Mouse (Mus musculus) forebrain, embryonic 15.5 days (tissue): ENCODE data around the gene Cdh5. TPM values are rescaled to one million over a fixed set of nuclear protein-coding genes. Genes with fewer than 3 reads are reported as not detected.
"Not testable (repeated sequence)": the region's sequence is repeated elsewhere in the genome, so short reads cannot be mapped to it uniquely, and the experiment has no call there.

ENCODE experiments used
- ATAC-seq: fragments of 200-750 bp; cut with Nextera tagmentation; replicated peaks from 2 replicates; pipeline ENCODE4 v1.8.0; 2017; ENCODE audit warnings: mild to moderate bottlenecking, moderate TSS enrichment, moderate library complexity
- H3K27ac ChIP-seq: fragments of 300-500 bp; sonication (generic); replicated peaks from 2 replicates; pipeline ENCODE4 v1.5.1; 2015; ENCODE audit warnings: mild to moderate bottlenecking, inconsistent platforms
- H3K27me3 ChIP-seq: fragments of 300-500 bp; sonication (generic); 2 replicates; pipeline ENCODE4 v1.6.1; 2015; ENCODE audit warnings: inconsistent platforms
- H3K36me3 ChIP-seq: fragments of 300-500 bp; sonication (generic); 2 replicates; pipeline ENCODE4 v1.6.1; 2015; ENCODE audit warnings: mild to moderate bottlenecking, inconsistent platforms
- H3K4me1 ChIP-seq: fragments of 300-500 bp; sonication (generic); 2 replicates; pipeline ENCODE4 v1.6.1; 2015; ENCODE audit warnings: inconsistent platforms
- H3K4me2 ChIP-seq: fragments of 300-500 bp; sonication (generic); replicated peaks from 2 replicates; pipeline ENCODE4 v1.6.1; 2015; ENCODE audit warnings: mild to moderate bottlenecking, inconsistent platforms
- H3K4me3 ChIP-seq: fragments of 300-500 bp; sonication (generic); 2 replicates; pipeline ENCODE4 v1.5.1; 2015; ENCODE audit warnings: mild to moderate bottlenecking, inconsistent platforms
- H3K9ac ChIP-seq: fragments of 300-500 bp; sonication (generic); replicated peaks from 2 replicates; pipeline ENCODE4 v1.6.1; 2015; ENCODE audit warnings: mild to moderate bottlenecking, inconsistent platforms
- H3K9me3 ChIP-seq: fragments of 300-500 bp; sonication (generic); 2 replicates; pipeline ENCODE4 v1.6.1; 2016; ENCODE audit warnings: inconsistent platforms
- WGBS: fragments of 180-500 bp; shearing (Covaris S2); methylation state at CpG from one replicate; pipeline ENCODE4 v1.1.7; 2015; ENCODE audit warnings: mixed read lengths; 5-methylcytosine and 5-hydroxymethylcytosine counted together
- polyA plus RNA-seq: library from polyadenylated mRNA; unstranded; fragments of >200 nt; fragmentation: Nextera tagmentation; extraction: Ambion mirVana; gene quantifications from 2 replicates; pipeline ENCODE4 v1.2.1, GENCODE M21; 2015

The Cdh5 gene
- polyA plus RNA-seq, 1 experiment from 2014 or later: 9.0 TPM

DNA sequence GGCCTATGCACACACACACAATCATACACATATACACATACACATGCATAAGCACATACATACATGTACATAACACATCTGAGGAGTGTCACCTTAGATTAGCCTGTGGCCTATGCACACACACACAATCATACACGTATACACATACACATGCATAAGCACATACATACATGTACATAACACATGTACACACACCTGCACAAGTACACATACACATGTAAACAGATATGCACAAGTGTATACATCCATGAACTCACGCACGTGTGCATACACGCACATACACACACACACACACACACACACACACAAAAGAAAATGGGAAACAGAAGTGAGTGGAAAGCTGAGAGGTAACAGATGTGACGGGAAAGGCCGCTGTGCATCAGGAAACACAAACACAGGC, 26.3 kb upstream of the Cdh5 start:
- Histone ChIP-seq H3K4me2 (no peak overlapping the region), H3K9ac (no peak overlapping the region), H3K36me3 (no peaks in the 10 kb centered on the region), H3K4me3 (no peak overlapping the region), H3K27ac (no peak overlapping the region), H3K4me1 (peaks cover 6% of the 10 kb centered on the region; the same call in 1 of the 2 replicates), H3K9me3 (no peaks in the 10 kb centered on the region), H3K27me3 (no peaks in the 10 kb centered on the region)
- no peak for ATAC-seq
- 94% methylated on average over 6 of the region's 6 CpGs for WGBS

DNA sequence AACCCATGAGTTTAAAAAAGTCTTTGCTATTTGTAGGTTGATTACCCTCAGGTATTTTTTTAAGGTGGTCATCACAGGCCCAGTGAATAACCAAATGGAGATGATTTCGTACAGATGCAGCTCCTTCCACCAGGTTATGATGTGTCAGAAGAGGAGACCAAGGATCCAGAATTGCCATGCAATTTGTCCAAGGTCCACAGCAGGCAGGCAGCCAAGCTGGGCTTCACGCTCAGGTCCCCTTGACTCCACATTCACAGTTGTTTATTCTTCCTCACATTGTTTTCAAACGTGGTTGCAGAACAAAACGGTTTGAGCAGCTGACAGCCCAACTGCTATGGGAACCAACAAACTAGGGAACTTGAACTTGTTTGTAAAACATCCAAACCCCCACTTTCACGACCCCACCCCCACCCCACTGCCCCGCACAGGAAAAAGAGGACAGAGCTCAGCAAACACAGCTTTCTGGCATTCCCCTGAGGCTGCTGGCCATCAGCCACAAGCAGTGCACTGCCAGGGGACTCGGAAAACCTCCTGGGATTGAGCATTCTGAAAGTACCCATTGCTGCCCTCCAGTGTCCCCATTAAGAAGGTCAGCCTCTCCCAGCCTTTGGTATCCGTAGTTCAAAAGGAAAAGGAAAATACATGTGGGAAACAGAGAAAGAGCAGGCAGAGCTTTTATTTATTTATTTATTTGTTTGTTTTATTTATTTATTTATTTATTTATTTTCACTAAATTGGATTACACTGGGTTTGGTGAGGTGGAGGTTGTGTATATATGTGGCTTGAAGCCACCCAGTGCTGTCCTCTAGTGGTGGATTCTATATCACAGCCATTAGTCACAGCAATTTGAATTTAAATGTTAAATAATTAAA, 24.6 kb upstream of the Cdh5 start:
- no peaks in the 10 kb centered on the region for H3K27me3 ChIP-seq
- no peak overlapping the region for H3K4me3 ChIP-seq
- ATAC-seq: peak; percentile 80
- H3K9ac ChIP-seq: no peak overlapping the region
- WGBS: 22% methylated on average over 8 of the region's 8 CpGs
- H3K4me2 ChIP-seq: no peak overlapping the region
- H3K4me1 ChIP-seq: peaks cover 6% of the 10 kb centered on the region; the same call in 1 of the 2 replicates
- no peaks in the 10 kb centered on the region for H3K36me3 ChIP-seq
- no peak overlapping the region for H3K27ac ChIP-seq
- no peaks in the 10 kb centered on the region for H3K9me3 ChIP-seq

DNA sequence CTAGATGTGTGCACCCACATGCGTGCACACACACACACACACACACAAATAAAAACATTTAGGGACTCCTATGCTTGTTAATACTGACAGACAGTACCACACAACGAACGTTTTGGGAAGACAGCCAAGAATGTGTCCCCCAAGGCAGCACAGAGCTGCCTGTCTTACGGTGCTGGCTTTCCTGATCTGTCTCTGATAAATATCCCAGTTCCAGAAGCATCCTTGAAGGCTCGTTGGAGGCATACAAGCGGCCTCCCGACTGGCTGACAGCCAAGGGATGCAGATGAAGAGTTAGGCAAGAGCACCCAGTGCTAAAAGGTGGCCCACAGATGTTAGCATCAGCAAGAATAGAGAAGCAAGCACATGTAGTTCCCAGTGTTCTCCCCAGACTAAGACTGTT, 23.3 kb upstream of the Cdh5 start:
- Histone ChIP-seq H3K4me3 (no peak overlapping the region), H3K27me3 (no peaks in the 10 kb centered on the region), H3K9me3 (no peaks in the 10 kb centered on the region), H3K4me1 (peaks cover 6% of the 10 kb centered on the region; the same call in 1 of the 2 replicates), H3K9ac (no peak overlapping the region), H3K27ac (no peak overlapping the region), H3K36me3 (no peaks in the 10 kb centered on the region), H3K4me2 (no peak overlapping the region)
- ATAC-seq: peak; percentile 61
- WGBS: 40% methylated on average over 7 of the region's 7 CpGs

DNA sequence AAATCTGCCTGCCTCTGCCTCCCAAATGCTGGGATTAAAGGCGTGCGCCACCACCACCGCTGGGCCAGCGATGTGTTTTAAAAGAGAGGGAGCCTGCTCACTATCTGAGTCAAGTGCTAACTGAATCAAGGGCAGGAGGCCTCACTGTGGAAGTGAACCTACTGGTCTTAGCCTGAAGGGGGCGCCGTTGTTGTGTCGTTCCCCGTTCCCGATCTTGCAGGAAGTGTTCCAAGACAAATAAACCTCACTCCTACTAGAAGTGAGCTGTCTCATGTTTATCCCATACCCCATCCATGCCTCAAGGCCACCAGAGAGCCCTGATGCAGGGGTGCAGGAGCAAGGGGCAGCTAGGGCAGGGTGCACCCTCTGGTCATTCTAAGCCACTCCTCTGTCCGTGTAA, 16.1 kb upstream of the Cdh5 start:
- 76% methylated on average over 10 of the region's 10 CpGs for WGBS
- ATAC-seq: no peak
- no peak overlapping the region for H3K4me3 ChIP-seq
- no peaks in the 10 kb centered on the region for H3K9me3 ChIP-seq
- H3K27ac ChIP-seq: no peak overlapping the region
- H3K4me1 ChIP-seq: no peaks in the 10 kb centered on the region
- no peaks in the 10 kb centered on the region for H3K36me3 ChIP-seq
- H3K27me3 ChIP-seq: no peaks in the 10 kb centered on the region
- H3K9ac ChIP-seq: no peak overlapping the region
- H3K4me2 ChIP-seq: no peak overlapping the region

DNA sequence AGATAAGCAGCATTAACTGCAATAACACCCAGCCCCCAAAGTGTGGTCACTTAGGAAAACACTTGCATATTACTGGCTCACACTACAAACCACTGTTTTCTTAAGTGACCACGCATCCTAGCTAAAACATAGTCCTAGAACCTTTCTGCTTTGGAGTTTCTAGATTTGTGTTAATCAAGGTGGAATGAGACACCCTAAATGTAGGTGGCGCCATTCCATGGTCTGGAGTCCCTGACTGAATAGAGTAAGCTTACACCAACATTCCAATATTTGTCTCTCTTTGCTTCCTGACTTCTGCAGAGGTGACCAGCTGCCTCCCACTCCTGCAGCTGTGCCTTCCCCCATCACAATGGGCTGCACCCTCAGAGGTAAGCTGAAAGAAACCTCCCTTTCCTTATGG, 14.8 kb upstream of the Cdh5 start:
- H3K9ac ChIP-seq: no peak overlapping the region
- no peak overlapping the region for H3K27ac ChIP-seq
- H3K4me3 ChIP-seq: no peak overlapping the region
- no peaks in the 10 kb centered on the region for H3K36me3 ChIP-seq
- WGBS: 81% methylated on average over 2 of the region's 2 CpGs
- no peak for ATAC-seq
- H3K4me1 ChIP-seq: no peaks in the 10 kb centered on the region
- H3K27me3 ChIP-seq: no peaks in the 10 kb centered on the region
- no peak overlapping the region for H3K4me2 ChIP-seq
- no peaks in the 10 kb centered on the region for H3K9me3 ChIP-seq

DNA sequence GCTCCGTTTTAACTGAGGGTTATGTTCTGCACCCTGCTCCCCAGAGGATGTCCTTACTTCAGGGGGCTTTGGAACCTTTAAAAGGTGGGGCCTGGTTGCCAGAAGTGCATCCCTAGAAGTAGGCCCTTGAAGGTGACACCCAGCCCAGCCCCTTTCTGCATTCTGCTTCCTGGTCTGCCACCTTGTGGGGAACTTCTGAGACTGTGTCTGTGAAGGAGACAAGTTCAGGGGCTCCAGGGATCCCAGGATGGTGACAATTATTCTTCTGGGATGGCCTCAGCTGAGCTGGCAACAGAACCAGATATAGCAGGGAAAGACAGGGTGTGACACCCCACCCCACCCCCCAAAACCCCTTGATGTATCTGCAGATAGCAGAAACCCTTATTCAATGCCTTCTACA, 14.3 kb upstream of the Cdh5 start:
- Histone ChIP-seq H3K27ac (no peak overlapping the region), H3K4me2 (no peak overlapping the region), H3K36me3 (no peaks in the 10 kb centered on the region), H3K9me3 (no peaks in the 10 kb centered on the region), H3K4me1 (no peaks in the 10 kb centered on the region), H3K27me3 (no peaks in the 10 kb centered on the region), H3K9ac (no peak overlapping the region), H3K4me3 (no peak overlapping the region)
- WGBS: 45% methylated on average over 1 of the region's 1 CpGs
- no peak for ATAC-seq

DNA sequence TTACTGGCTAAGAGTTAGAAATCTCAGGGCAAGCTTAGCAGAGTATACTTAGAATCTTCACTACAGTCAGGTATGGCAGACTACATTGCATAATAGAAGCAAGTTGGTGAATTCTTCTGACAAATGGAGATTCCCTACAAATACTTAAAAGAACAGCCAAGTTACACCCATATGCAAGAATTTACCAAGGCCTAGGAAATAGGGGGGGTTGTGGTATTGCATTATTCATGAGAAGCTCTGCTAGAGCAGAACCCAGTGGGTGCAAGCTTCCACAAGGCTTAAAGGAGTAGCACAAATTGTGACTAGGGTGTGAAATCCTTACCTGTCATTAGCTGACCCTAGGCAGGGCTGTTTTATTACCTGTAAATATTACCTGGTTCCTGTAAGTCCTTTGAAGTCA, 13.5 kb upstream of the Cdh5 start:
- not testable (repeated sequence) for H3K9ac ChIP-seq, H3K4me2 ChIP-seq, H3K4me1 ChIP-seq, H3K4me3 ChIP-seq, ATAC-seq, H3K27ac ChIP-seq, H3K27me3 ChIP-seq, H3K9me3 ChIP-seq, H3K36me3 ChIP-seq

DNA sequence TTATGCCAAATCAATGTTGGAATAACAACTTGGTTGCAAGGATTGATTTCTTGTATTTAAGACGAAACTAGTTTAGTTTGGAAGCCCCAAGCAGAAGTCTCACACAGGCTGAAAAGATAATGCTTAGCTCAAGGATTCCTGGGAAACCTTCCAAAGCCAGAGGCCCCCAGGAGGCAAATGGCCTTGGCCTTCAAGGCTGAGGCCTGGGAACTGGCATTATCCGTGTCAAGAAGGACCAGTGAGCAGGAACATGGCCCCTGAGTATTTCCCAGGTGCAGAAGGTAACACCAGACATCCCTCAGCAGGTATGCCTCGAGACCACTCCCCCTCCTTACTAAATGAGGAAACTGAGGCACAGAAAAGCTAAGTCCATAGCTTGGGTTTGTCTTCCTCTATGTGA, 12.5 kb upstream of the Cdh5 start:
- Histone ChIP-seq H3K4me3 (no peak overlapping the region), H3K27ac (no peak overlapping the region), H3K4me2 (no peak overlapping the region), H3K9me3 (no peaks in the 10 kb centered on the region), H3K9ac (no peak overlapping the region), H3K36me3 (no peaks in the 10 kb centered on the region), H3K4me1 (no peaks in the 10 kb centered on the region), H3K27me3 (no peaks in the 10 kb centered on the region)
- 74% methylated on average over 3 of the region's 3 CpGs for WGBS
- ATAC-seq: no peak

DNA sequence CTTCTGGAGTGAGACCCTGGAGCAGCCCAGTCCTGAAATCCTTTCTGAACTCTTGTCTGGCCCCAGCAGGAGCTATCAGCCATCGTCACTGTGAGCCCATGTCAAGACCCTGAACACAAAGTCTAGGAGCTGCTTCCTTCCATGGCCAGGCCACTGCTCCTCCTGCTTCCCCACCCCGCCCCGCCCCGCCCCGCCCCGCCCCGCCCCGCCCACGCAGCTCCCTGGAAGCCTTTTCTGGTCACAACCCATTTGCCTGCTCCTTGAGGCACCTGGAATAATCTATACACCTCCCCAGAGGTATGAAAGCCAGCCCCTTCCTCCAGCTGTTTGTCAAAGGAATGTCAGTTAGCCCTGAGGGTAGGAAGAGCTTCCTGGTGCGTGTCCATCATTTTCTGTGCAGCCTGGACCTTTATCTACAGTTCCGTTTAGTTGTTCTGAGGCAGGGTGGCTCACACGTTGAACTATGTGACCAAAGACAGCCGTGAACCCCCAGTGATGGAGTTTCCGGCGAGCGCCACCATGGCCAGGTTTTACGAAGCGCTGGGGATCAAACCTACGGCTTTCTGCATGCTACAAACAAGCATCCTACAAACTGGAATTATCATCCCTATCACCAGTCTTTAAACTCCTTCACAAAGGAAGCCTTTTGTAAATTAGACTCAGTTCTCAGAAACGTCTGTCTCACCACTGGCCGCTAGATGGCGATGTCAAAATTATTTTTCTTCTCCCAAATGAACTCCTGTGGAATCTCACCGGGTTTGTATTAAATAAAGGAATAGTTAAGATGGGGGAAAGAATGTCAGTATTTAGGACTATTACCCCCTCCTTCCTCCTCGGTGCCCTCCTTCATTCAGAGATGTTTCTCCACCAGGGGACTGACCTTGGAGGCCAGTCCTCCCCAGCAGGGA, 10.2 kb upstream of the Cdh5 start:
- H3K4me3 ChIP-seq, H3K27me3 ChIP-seq, ATAC-seq, H3K4me1 ChIP-seq, H3K27ac ChIP-seq, H3K9ac ChIP-seq, H3K36me3 ChIP-seq, H3K9me3 ChIP-seq: not testable (repeated sequence)
- H3K4me2 ChIP-seq: 0 out of 2 replicates have a peak overlapping the region, but pooled peaks have one; percentile 9
- WGBS: 11% methylated on average over 24 of the region's 24 CpGs

DNA sequence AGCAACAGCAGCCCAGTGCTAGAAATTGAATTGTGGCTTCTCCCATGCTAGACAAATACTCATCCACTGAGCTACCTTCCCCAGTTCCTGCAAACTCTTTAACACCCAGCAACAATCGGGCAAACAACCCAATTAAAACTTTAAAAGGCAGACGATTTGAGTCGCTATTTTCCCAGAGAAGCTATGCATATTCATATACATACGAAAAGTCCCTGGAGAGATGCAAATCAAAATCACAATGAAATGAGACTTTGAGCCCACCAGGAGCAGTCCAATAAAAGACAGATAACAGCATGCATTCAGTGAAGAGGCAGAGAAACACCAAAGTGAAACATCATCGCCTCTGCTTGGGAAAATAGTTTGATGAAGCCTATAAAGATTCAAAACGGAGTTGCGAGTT, 8.1 kb upstream of the Cdh5 start:
- WGBS: 37% methylated on average over 7 of the region's 7 CpGs

DNA sequence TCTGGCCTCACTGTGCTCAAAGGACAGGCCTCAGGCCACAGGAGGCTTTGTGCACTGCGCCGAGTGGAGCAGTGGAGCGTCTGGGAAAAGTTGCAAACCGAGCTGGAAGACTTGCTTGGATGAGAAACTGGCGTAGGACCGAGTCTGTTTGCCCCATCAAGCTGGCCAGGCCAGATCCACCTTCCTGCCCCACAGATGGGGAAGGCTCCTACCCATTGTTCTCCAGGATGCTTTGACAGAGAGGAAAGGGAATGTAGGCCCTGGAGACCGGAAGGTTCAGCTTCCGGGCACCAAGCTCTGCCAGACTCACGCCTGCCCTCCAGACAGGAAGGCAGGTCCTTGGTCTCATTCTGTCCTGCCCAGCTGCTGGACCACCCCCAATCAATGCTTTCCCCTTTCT, 5.8 kb upstream of the Cdh5 start:
- no peaks in the 10 kb centered on the region for H3K27me3 ChIP-seq
- WGBS: 78% methylated on average over 9 of the region's 9 CpGs
- H3K4me1 ChIP-seq: 0 out of 2 replicates have a peak, but pooled peaks cover 2% of the 10 kb centered on the region
- H3K36me3 ChIP-seq: no peaks in the 10 kb centered on the region
- H3K9me3 ChIP-seq: no peaks in the 10 kb centered on the region
- ATAC-seq: no peak
- H3K4me3 ChIP-seq: no peak overlapping the region
- no peak overlapping the region for H3K4me2 ChIP-seq
- H3K9ac ChIP-seq: no peak overlapping the region
- no peak overlapping the region for H3K27ac ChIP-seq

More for the DNA sequence above, 8.1 kb upstream of the Cdh5 start:
- Histone ChIP-seq H3K36me3 (no peaks in the 10 kb centered on the region), H3K9ac (no peak overlapping the region), H3K4me2 (no peak overlapping the region), H3K9me3 (no peaks in the 10 kb centered on the region), H3K4me3 (no peak overlapping the region), H3K27me3 (no peaks in the 10 kb centered on the region), H3K4me1 (no peaks in the 10 kb centered on the region), H3K27ac (no peak overlapping the region)
- no peak for ATAC-seq

DNA sequence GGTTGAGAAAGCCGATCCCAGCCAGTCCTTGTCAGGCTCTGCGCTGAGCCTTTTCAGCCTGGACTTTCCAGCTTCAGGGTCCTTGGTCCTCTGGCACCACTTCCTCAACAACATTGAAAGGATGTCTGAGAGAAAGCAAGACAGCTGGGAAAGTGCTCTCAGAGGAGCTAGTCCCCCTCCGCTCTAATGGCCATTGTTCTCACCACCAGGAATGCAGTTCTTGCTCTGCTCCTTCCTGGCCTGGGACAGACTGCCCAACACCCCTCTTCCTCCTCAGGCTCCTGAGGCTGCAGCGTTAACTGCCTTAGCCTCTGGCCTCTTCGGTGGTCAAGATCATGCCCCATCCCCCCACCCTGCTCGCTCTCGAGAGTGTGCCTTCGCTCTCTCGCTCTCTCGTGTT, 4.8 kb upstream of the Cdh5 start:
- no peak overlapping the region for H3K4me3 ChIP-seq
- H3K4me2 ChIP-seq: no peak overlapping the region
- no peaks in the 10 kb centered on the region for H3K9me3 ChIP-seq
- no peak for ATAC-seq
- H3K9ac ChIP-seq: no peak overlapping the region
- WGBS: 66% methylated on average over 9 of the region's 10 CpGs
- H3K4me1 ChIP-seq: 0 out of 2 replicates have a peak, but pooled peaks cover 2% of the 10 kb centered on the region
- H3K27ac ChIP-seq: no peak overlapping the region
- no peaks in the 10 kb centered on the region for H3K27me3 ChIP-seq
- H3K36me3 ChIP-seq: no peaks in the 10 kb centered on the region
